Mouse (Mus musculus) 416B (cell line): ENCODE measurements at regions not wholly inside any gene's neighbourhood (a gene's known extent, or its start where the extent isn't known, plus 50 kb on each side); places are given as distances from the start of the nearest gene placed in this dataset.
"Not testable (repeated sequence)": the region's sequence is repeated elsewhere in the genome, so short reads cannot be mapped to it uniquely, and the experiment has no call there.

Source experiments
- DNase-seq: peaks from one replicate; pipeline ENCODE4 v3.0.0; 2011; ENCODE audit warnings: low read depth

DNA sequence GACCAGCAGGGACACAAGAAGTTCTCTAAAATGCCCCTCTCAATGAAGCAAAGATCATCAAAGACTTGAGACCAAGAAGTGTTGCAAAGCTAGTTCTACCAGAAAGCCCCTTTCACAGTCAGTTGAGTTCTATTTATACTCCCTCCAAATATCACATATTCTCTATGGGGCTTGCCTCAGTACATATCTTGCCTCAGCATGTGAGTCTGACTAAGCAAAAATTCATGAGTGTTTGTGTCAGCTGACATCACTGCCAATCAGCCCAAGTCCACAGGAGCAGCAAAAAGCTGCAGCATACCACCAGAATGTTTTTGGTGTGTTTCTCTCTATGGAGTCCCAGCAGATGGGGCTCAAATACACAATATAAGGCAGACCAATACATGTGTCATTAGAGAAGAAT lies 631.6 kb downstream of the Rpia start:
- DNase-seq: no peak

GRCm38 (mm10) chr6:70155771-70156170 lies 636.3 kb downstream of the Rpia start:
- not testable (repeated sequence) for DNase-seq

DNA sequence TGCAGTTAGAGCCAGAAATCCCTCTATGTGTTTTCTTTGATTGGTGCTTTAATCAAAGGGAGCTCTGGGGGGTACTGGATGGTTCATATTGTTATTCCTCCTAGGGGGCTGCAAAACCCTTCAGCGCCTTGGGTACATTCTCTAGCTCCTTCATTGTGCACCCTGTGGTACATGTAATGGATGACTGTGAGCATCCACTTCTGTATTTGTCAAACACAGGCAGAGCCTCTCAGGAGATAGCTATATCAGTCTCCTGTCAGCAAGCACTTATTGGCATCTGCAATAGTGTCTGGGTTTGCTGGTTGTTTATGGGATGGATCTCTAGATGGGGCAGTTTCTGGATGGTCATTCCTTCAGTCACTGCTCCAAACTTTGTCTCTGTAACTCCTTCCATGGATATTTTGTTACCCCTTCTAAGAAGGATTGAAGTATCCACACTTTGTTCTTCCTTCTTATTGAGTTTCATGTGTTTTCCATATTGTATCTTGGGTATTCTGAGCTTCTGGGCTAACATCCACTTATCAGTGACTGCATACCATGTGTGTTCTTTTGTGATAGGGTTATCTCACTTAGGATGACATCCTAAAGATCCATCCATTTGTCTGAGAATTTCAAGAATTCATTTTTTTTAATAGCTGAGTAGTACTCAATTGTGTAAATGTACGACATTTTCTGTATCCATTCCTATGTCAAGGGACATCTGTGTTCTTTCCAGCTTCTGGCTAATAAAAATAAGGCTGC lies 640.8 kb downstream of the Rpia start:
- not testable (repeated sequence) for DNase-seq

- peak; percentile 3 for DNase-seq
Measured at GRCm38 (mm10) chr6:70146986-70147385, 645.0 kb downstream of the Rpia start.

DNA sequence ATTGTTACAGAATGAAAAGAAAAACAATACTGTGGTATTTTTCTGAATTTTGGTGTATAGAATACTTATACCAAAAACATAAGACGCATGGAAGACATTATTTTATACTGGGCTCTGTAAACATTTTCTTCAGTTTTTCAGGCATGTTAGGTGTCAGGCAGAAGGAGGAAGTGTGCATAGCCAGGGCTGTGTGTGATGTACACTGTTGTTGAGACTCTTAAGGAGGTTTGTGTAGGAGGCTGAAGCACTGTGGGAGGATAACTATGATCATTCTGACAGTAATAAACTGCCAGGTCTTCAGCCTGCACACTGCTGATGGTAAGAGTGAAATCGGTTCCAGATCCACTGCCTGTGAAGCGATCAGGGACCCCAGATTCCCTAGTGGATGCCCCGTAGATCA lies 648.7 kb downstream of the Rpia start:
- DNase-seq: not testable (repeated sequence)

- no peak for DNase-seq
Measured at GRCm38 (mm10) chr6:70116811-70117210, 675.2 kb downstream of the Rpia start.

GRCm38 (mm10) chr6:70111892-70112291 lies 680.1 kb downstream of the Rpia start:
- DNase-seq: no peak

GRCm38 (mm10) chr6:70109412-70109811 lies 682.6 kb downstream of the Rpia start:
- not testable (repeated sequence) for DNase-seq

DNA sequence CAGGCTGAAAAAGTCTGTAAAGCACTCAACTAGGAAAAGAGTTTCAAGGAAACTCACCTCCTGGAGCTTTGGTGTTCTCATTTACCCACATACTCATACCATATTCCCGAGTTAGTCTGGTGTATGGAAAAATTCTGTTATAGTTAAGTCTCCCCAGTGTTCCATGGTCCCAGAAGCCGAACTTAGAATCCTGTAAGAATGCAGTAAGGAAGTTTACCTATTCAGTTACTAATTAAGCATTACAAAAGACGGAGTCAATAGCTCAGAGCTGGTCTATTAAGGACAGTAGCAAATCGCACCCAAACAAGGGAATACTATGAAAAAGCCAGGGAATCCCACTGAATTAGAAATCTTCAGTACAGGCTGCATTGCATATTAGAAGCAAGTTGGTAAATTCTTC lies 688.3 kb downstream of the Rpia start:
- no peak for DNase-seq

GRCm38 (mm10) chr6:70103174-70103573 lies 688.9 kb downstream of the Rpia start:
- not testable (repeated sequence) for DNase-seq

DNA sequence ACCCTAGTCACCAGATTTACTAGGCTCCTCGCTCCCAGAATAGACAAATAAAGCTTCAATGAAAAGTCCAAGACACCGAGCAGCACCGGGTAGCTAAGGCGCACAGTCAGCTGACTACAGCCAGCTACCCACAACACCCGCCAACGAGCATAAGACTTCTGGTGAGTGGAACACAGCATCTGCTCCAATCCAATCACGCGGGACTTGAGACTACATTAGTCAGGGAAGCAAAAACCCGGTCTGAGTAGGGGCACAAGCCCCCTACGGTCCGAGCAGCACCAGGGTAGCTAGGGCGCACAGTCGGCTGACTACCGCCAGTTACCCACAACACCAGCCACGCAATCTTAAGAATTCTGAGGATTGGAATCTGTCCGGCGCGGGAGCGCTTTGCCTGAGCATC lies 704.0 kb downstream of the Rpia start:
- DNase-seq: no peak

DNA sequence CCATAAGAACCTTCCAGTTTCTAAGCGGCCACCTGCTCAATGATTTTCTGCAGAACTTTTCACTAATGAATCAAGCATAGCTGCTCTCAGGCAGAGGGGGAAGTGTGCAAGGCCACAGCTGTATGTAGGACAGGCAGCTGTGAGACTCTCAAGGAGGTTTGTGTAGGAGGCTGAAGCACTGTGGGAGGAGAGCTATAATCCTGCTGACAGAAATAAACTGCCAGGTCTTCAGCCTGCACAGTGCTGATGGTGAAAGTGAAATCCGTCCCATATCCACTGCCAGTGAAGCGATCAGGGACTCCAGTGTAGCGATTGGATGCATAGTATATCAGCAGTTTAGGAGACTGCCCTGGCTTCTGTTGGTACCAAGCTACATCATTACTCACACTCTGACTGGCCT lies 718.2 kb downstream of the Rpia start:
- DNase-seq: no peak

GRCm38 (mm10) chr6:70072007-70072406 lies 720.0 kb downstream of the Rpia start:
- no peak for DNase-seq

- DNase-seq: no peak
Measured at GRCm38 (mm10) chr6:70067716-70068415, 724.2 kb downstream of the Rpia start.

DNA sequence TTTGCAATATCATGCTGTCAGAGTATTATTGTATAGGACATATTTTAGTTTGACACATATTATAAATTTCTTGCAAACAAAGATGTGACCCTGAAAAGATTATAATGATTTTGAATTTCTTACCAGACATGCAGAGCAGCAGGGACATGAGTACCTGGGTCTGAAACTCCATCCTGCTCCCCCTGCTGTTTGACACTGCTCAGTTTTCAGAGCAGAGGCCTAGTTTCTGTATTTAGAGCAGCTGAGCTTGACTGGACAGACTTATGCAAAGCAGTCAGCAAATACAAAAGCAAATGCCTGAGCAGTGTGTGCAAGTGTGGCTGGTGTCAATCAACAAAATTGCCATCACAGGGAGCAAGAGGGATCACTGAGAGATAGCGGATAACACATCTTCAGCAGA lies 733.0 kb downstream of the Rpia start:
- DNase-seq: no peak

DNA sequence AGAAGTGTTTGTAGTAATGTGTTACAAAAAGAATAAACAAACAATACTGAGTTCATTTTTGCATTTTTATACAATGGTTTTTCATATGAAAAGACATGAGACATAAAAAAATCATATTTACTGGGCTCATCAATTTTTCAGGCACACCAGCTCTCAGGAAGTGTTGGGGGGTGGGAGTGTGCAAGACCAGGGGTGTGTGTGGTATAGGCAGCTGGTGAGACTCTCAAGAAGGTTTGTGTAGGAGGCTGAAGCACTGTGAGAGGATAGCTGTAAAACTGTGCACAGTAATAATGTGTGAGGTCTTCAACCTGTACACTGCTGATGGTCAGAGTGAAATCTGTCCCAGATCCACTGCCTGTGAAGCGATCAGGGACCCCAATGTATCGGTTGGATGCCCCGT lies 733.7 kb downstream of the Rpia start:
- no peak for DNase-seq

- no peak for DNase-seq
Measured at GRCm38 (mm10) chr6:70040894-70041293, 751.1 kb downstream of the Rpia start.

GRCm38 (mm10) chr6:70033674-70034073 lies 758.4 kb downstream of the Rpia start:
- peak; percentile 28 for DNase-seq

GRCm38 (mm10) chr6:70011555-70011954 lies 780.5 kb downstream of the Rpia start:
- no peak for DNase-seq
